ENCODE assay signal across 8 mouse cellular contexts in the genomic region with DNA sequence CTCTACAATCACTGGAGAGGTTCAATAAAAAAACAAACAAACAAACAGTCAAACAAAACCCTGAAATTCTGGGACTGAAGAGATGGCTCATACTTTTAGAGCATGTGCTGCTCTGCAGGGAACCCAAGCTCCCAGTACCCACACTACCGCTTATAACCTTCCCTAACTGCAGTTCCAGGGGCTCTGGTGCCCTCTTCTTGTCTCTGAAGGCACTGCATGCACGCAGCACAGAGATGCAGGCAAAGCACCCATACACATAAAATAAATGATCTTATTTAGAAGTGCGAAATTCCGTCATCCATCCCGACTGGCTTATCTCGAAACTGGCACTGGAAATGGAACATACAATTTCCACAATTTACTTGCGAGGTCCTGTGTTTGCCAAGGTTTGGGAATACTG.
DNase-seq lines count a peak whose midpoint lies in the region.

No protein-coding gene starts in this region.

- peak; percentile 17 to 24 for DNase-seq in cerebellum, postnatal 14 days
- DNase-seq in cerebellum, adult 8-10 months: no peak
- peak; percentile 27 for DNase-seq in retina, postnatal 1 day
- no peak for DNase-seq in retina, embryonic 14.5 days (ENCODE audit: low spot score)
- peak; percentile 73 for DNase-seq in induced T-regulatory cell, adult 2 months (ENCODE audit: low read depth)
- peak; percentile 67 for DNase-seq in thymus, postnatal 4 days
- no peak for DNase-seq in gastrocnemius, postnatal 25 days
- no peak for DNase-seq in gastrocnemius, adult 8-10 months (ENCODE audit: low spot score in 2 of 2)

Comparison
In these comparisons a context has a peak if more than half of its experiments do, and no peak if none do; other contexts are left out.
1. DNase-seq: peak in cerebellum, postnatal 14 days (2 of 2), retina, postnatal 1 day (single experiment), induced T-regulatory cell, adult 2 months (single experiment) and thymus, postnatal 4 days (single experiment); none in cerebellum, adult 8-10 months (single experiment), retina, embryonic 14.5 days (single experiment), gastrocnemius, postnatal 25 days (single experiment) and gastrocnemius, adult 8-10 months (0 of 2).